Mouse (Mus musculus): ENCODE results near the gene Tmco1. TPM values are rescaled to one million over a fixed set of nuclear protein-coding genes. Genes with fewer than 3 reads are reported as not detected.

Tmco1 gene
- polyA plus RNA-seq, 1 experiment from 2014 or later, result 69.9 TPM

DNA sequence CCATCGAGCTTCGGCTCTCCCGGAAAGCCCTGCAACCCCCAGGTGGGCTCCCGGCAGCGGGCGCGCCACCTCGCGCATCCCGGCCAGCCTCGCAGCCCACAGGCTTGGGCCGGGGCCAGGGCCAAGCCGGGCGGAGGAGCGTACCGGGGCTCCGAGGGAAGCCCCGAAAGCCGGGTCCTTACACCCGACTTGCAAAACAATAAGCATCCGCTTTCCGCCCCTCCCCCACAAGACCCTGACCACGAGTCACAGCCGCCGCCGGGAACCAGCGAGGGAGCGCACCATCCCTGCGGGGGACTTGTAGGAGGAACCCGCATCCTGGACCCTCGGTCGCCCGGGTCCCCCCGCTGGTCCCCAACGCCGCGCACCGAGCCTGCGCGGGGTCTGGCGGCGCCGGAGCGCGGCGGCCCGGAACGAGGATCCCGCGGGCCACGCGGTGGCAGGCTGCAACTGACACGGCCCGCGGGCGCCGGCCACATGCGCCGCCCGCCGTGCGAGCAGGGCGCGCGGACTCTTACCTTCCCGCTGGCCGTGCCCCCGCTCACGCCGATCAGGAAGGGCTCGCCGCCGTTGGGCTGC lies 23.8 kb upstream of the Tmco1 start:
- under 1% methylated on average over 63 of the region's 73 CpGs for WGBS (ENCODE audit: insufficient replicate concordance)

DNA sequence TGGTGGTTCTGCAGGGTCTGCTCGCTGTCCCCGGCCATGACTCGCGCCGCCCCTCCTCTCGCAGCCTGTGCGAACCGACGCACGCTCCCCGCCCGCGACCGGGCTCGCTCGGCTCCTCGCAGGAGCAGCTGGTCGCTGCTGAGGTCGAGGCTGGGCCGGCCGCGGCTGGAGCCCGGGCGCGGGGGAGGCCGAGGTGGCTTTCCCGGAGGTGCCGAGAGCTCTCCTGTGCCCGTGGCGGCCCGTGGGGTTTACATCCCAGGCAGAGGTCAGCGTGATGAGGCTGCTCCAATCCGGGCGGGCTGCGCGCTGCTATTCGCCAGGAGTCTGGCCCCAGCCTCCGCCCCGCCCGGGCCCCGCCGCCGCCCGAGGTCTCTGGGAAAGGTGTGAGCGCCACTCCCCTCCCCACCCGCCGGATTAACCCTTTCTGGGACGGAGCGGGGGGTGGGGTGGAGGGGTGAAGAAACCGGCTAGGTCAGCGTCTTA lies 23.3 kb upstream of the Tmco1 start:
- Histone ChIP-seq H3K4me1 (replicated peaks) (peaks cover 82% of the 10 kb centered on the region), H3K4me3 (replicated peaks) (peak overlapping the region; percentile 85), H3K9me3 (replicated peaks) (no peaks in the 10 kb centered on the region), H3K27me3 (peaks cover 21% of the 10 kb centered on the region), H3K36me3 (no peaks in the 10 kb centered on the region), H3K27ac (peak overlapping the region; percentile 83), H3K9ac (peak overlapping the region; percentile 85), H3K4me2 (peak overlapping the region; percentile 99)
- peak; percentile 83 for ATAC-seq (ENCODE audit: low read depth)
- peak; percentile 82 for DNase-seq
- 0% methylated on average over 42 of the region's 51 CpGs for WGBS (ENCODE audit: insufficient replicate concordance)

More for the DNA sequence above, 23.8 kb upstream of the Tmco1 start:
- Histone ChIP-seq H3K4me2 (peak overlapping the region; percentile 99), H3K9ac (peak overlapping the region; percentile 85), H3K4me1 (replicated peaks) (peaks cover 82% of the 10 kb centered on the region), H3K4me3 (replicated peaks) (peak overlapping the region; percentile 85), H3K27ac (peak overlapping the region; percentile 83), H3K27me3 (peaks cover 16% of the 10 kb centered on the region), H3K9me3 (replicated peaks) (no peaks in the 10 kb centered on the region), H3K36me3 (no peaks in the 10 kb centered on the region)
- peak; percentile 53 for DNase-seq
- peak; percentile 39 for ATAC-seq (ENCODE audit: low read depth)

DNA sequence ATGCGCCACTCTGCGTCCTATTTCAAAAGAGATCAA lies 23.0 kb upstream of the Tmco1 start, which contains the start of gene Uck2:
Gene Uck2 (minus strand): TSS at position 1 of the 36 bp plus-strand sequence.
- DNase-seq, result no peak
- H3K4me3 ChIP-seq (replicated peaks), result peak within 1 kb of the TSS; percentile 85
- no peaks in the 10 kb centered on the region for H3K9me3 ChIP-seq (replicated peaks)
- H3K4me1 ChIP-seq (replicated peaks), result peaks cover 82% of the 10 kb centered on the region
- peak within 1 kb of the TSS; percentile 99 for H3K4me2 ChIP-seq
- H3K27me3 ChIP-seq, result peaks cover 24% of the 10 kb centered on the region
- 0% methylated on average over 2 of the region's 2 CpGs for WGBS (ENCODE audit: insufficient replicate concordance)
- peak within 1 kb of the TSS; percentile 85 for H3K9ac ChIP-seq
- H3K36me3 ChIP-seq, result no peaks in the 10 kb centered on the region
- peak within 1 kb of the TSS; percentile 83 for H3K27ac ChIP-seq
- ATAC-seq (ENCODE audit: low read depth), result no peak

DNA sequence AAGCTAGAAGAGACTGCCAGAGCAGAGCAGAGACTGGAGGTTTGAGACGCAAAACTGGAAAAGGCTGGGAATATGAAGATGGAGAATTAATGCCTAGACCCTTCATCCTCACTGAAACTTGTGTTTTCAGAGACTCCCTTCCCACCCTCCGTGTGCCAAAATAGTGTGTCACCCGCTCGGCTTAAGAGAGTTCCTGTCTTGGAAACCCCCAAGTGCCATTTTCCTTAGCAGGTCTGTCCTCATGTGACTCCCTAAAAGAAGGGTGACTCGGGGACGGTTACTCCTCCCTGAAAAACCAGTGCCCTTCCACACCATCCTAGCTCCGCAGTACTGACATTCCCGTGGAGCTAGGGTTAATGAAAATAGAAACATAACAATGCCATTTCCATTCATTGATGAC lies 22.8 kb upstream of the Tmco1 start:
- peaks cover 26% of the 10 kb centered on the region for H3K27me3 ChIP-seq
- no peaks in the 10 kb centered on the region for H3K36me3 ChIP-seq
- peaks cover 82% of the 10 kb centered on the region for H3K4me1 ChIP-seq (replicated peaks)
- WGBS (ENCODE audit: insufficient replicate concordance), result 3% methylated on average over 8 of the region's 8 CpGs
- DNase-seq (no peak), ATAC-seq (ENCODE audit: low read depth) (no peak)
- peak overlapping the region; percentile 83 for H3K27ac ChIP-seq
- peak overlapping the region; percentile 85 for H3K4me3 ChIP-seq (replicated peaks)
- H3K9me3 ChIP-seq (replicated peaks), result no peaks in the 10 kb centered on the region
- H3K4me2 ChIP-seq, result peak overlapping the region; percentile 99
- H3K9ac ChIP-seq, result peak overlapping the region; percentile 85

DNA sequence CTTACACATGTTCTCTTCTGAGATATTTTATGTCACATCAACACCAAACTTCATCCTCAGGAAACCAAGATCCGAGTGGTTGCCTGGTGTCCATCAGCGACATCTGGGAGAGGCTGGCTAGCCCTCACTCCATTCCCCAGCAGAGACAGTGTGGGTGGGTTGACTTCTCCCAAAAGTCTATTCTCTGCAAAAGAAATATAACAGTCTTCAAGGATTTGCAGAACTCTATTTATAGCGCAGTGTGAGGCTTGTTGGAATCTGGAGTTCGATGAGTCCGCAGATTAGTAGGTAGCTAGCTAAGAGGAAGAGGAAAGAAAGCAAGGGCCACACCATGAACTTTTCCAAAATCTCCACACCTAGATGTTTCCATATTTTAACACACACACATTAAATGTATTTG lies 21.0 kb upstream of the Tmco1 start:
- no peak for ATAC-seq (ENCODE audit: low read depth)
- no peak overlapping the region for H3K4me2 ChIP-seq
- no peak for DNase-seq
- no peak overlapping the region for H3K4me3 ChIP-seq (replicated peaks)
- no peak overlapping the region for H3K27ac ChIP-seq
- WGBS (ENCODE audit: insufficient replicate concordance), result 77% methylated on average over 5 of the region's 5 CpGs
- no peaks in the 10 kb centered on the region for H3K9me3 ChIP-seq (replicated peaks)
- peaks cover 67% of the 10 kb centered on the region for H3K4me1 ChIP-seq (replicated peaks)
- H3K9ac ChIP-seq, result no peak overlapping the region
- no peaks in the 10 kb centered on the region for H3K36me3 ChIP-seq
- H3K27me3 ChIP-seq, result peaks cover 37% of the 10 kb centered on the region

DNA sequence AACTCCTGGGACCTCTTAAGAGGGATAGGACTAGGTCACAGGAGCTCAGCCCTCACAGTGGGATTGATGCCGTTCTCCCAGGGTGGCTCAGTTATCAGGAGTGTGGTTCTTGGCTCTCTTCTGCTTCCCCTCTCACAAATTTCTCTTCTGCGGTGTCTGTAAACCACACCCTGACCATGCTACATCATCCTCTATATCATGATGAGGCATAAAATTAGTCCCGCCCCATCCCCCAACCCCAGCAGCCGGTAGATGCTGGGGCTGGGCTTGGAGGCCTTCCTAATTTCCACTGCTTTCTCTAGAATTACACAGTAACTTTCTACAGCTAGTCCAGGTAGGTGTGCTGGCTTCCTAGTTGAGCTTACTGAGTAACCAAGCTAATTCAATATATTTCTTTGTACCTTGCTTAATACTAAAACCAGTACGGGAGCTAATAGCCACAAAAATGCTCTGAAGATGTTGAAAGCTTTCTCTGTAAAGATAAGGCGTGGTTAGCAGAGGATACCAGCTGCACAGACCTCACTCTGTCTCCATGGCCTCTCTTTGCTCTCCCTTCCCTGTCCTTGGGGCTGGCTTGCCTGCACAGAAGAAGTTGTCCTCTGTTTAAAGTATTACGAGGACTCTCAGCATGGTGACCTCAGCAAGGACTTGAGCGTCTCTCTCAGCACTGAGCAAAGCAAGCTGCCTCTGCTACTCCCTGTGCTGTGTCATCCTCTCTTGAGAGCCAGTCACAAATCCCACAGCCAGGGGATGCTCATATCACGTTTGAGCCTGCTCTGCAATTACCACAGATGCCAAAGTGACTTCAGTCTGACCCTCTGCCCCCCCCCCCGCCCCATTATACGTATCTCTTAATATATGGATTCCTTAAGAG lies 19.3 kb upstream of the Tmco1 start:
- ATAC-seq (ENCODE audit: low read depth) (peak; percentile 85), DNase-seq (peak; percentile 64)
- peak overlapping the region; percentile 38 for H3K4me3 ChIP-seq (replicated peaks)
- H3K27ac ChIP-seq, result peak overlapping the region; percentile 94
- no peaks in the 10 kb centered on the region for H3K9me3 ChIP-seq (replicated peaks)
- H3K9ac ChIP-seq, result peak overlapping the region; percentile 53
- WGBS (ENCODE audit: insufficient replicate concordance), result 9% methylated on average over 11 of the region's 11 CpGs
- H3K4me1 ChIP-seq (replicated peaks), result peaks cover 58% of the 10 kb centered on the region
- no peaks in the 10 kb centered on the region for H3K36me3 ChIP-seq
- peak overlapping the region; percentile 58 for H3K4me2 ChIP-seq
- peaks cover 37% of the 10 kb centered on the region for H3K27me3 ChIP-seq

DNA sequence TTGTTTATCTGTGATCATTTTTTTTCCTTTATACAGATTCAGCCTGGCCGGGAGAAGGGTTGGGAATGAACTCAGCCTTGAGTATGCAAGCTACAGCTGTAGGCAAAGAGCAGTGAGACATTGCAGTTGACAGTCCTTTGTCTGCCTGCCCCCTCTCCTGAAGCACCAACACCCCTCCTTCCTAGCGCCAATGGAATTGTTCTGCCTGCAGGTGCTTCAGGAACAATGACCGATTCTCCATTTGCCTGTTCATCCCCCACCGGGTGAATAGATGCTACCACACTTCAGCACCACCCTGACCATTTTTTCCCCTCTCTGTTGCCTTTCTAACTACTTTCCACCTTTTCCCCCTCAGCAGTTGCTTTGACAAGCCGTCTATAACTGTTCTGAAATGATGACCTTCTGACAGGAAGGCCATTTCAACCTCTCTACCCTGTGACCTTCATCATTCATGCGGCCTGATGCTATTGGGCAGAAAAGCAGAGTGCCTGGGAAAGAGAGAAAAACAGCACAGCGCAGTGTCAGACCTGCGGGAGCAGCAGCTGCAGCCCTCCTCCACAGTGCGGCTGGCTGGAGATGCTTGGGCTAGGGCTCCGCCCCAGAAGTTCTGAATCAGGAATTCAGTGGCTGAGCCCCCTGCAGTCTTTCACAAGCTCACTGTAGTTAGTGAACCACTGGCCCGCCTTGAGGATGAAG lies 18.5 kb upstream of the Tmco1 start:
- Histone ChIP-seq H3K4me2 (peak overlapping the region; percentile 58), H3K36me3 (no peaks in the 10 kb centered on the region), H3K27ac (peak overlapping the region; percentile 94), H3K9ac (0 out of 2 replicates have a peak overlapping the region, but pooled peaks have one; percentile 30), H3K4me1 (replicated peaks) (peaks cover 64% of the 10 kb centered on the region), H3K4me3 (replicated peaks) (no peak overlapping the region), H3K9me3 (replicated peaks) (no peaks in the 10 kb centered on the region), H3K27me3 (peaks cover 37% of the 10 kb centered on the region)
- DNase-seq (no peak), ATAC-seq (ENCODE audit: low read depth) (no peak)
- WGBS (ENCODE audit: insufficient replicate concordance), result 24% methylated on average over 11 of the region's 11 CpGs

DNA sequence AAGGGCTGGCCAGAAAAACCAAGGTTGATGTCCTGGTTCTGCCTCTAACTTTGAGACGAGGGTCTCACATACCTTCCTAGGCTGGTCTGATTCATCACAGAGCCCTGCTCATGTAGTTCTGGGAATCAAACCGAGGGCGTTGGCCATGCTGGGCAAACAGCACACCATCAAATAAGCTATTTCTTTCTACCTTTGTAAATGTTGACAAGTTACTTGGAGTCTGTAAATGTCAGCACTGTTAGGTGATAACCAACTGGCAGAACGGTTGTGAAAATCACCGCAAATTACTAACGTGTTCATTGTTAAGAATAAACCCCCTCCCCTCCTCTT lies 17.9 kb upstream of the Tmco1 start:
- Histone ChIP-seq H3K27ac (no peak overlapping the region), H3K36me3 (no peaks in the 10 kb centered on the region), H3K4me1 (replicated peaks) (peaks cover 61% of the 10 kb centered on the region), H3K27me3 (peaks cover 37% of the 10 kb centered on the region), H3K4me2 (no peak overlapping the region), H3K9ac (0 out of 2 replicates have a peak overlapping the region, but pooled peaks have one; percentile 30), H3K9me3 (replicated peaks) (no peaks in the 10 kb centered on the region), H3K4me3 (replicated peaks) (no peak overlapping the region)
- DNase-seq, result no peak
- WGBS (ENCODE audit: insufficient replicate concordance), result 38% methylated on average over 6 of the region's 6 CpGs
- no peak for ATAC-seq (ENCODE audit: low read depth)

DNA sequence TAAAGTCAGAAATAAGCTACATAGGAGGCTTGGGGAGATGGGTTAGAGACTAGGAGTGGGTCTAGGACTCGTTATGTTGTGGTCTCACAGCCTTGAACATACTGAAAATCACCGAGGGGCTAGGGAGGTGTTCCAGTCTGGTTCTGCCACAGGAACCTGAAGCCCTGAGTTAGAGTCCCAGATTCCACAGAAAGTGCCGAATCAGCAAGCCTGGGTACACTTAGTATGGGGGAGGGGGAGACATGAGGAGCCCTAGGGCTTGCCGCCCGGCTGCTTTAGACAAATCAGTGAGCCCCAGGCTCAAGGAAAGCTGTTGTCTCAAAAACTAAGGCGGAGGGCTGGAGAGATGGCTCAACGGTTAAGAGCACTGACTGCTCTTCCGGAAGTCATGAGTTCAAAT lies 16.6 kb upstream of the Tmco1 start:
- ATAC-seq (ENCODE audit: low read depth) (no peak), DNase-seq (no peak)
- H3K27me3 ChIP-seq, result peaks cover 25% of the 10 kb centered on the region
- H3K36me3 ChIP-seq, result no peaks in the 10 kb centered on the region
- 65% methylated on average over 8 of the region's 8 CpGs for WGBS (ENCODE audit: insufficient replicate concordance)
- no peak overlapping the region for H3K9ac ChIP-seq
- peaks cover 53% of the 10 kb centered on the region for H3K4me1 ChIP-seq (replicated peaks)
- no peak overlapping the region for H3K4me3 ChIP-seq (replicated peaks)
- H3K4me2 ChIP-seq, result no peak overlapping the region
- H3K9me3 ChIP-seq (replicated peaks), result no peaks in the 10 kb centered on the region
- H3K27ac ChIP-seq, result no peak overlapping the region

DNA sequence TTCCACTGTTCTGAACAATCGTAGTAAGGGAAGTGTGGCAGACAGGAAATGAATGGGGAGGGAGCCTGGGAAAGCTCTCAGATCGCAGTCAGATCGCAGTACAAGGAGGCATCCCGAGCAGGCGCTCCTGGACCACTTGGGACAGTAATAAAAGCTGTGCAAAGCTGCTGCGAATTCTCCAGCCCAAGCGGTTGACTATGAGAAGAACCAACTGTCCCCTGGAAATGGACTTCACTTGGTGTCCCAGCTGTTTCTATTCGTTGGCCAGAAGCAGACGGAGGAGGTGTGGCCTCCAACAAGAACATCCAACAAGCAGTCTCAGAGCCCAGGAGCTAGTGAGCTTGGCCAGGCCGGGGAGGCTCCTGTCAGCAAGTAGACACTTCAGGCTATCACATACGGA lies 15.7 kb upstream of the Tmco1 start:
- DNase-seq (no peak), ATAC-seq (ENCODE audit: low read depth) (no peak)
- Histone ChIP-seq H3K27me3 (peaks cover 20% of the 10 kb centered on the region), H3K27ac (0 out of 2 replicates have a peak overlapping the region, but pooled peaks have one; percentile 11), H3K9ac (no peak overlapping the region), H3K36me3 (no peaks in the 10 kb centered on the region), H3K4me1 (replicated peaks) (peaks cover 47% of the 10 kb centered on the region), H3K9me3 (replicated peaks) (no peaks in the 10 kb centered on the region), H3K4me3 (replicated peaks) (no peak overlapping the region), H3K4me2 (peak overlapping the region; percentile 5; the same call in 1 of the 2 replicates)
- 27% methylated on average over 11 of the region's 11 CpGs for WGBS (ENCODE audit: insufficient replicate concordance)

DNA sequence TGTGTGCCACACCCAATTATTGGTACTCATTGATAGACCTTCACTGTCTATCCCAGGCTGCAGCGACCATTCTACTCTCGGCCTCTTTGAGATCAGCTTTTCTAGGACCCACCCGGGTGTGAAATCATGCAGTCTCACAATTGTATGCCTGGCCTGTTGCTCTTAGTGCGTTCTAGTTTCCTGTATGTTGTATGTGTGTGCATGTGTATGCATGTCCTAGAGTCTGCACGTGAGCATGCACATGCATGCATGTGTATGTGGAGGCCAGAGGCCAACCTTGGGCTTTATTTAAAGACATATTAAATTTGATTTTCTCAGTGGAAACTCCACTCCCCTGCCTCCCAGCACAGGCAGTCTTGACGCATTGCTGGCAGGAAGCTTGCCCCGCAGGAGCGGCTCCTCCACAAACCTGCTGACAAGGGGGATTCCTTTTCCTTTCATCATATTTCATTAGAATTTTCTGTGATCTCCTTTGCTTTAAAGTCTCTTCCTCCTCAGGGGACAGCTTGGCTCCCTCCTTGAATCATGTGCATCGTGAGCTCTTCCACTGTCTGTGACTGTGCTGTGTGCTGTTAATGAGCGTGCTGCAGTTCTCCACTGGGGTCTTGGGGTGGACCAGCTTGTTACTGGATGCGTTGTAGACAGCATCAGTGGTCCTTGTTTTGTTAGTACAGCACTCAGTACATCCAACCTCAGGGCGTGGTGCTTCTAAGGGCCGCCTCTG lies 12.3 kb upstream of the Tmco1 start:
- no peaks in the 10 kb centered on the region for H3K36me3 ChIP-seq
- WGBS (ENCODE audit: insufficient replicate concordance), result 64% methylated on average over 13 of the region's 13 CpGs
- ATAC-seq (ENCODE audit: low read depth), result no peak

More for the DNA sequence above, 12.3 kb upstream of the Tmco1 start:
- Histone ChIP-seq H3K27me3 (peaks cover 9% of the 10 kb centered on the region; the same call in 1 of the 2 replicates), H3K9ac (no peak overlapping the region), H3K9me3 (replicated peaks) (no peaks in the 10 kb centered on the region), H3K4me3 (replicated peaks) (no peak overlapping the region), H3K27ac (no peak overlapping the region), H3K4me1 (replicated peaks) (peaks cover 19% of the 10 kb centered on the region), H3K4me2 (no peak overlapping the region)
- no peak for DNase-seq
